8 mouse cellular contexts compared by ENCODE assay signal in genomic region chr2:32535501-32535991, GRCm38 (mm10). TPM values are rescaled to one million over a fixed set of nuclear protein-coding genes. Genes with fewer than 3 reads are reported as not detected.
DNase-seq lines count a peak whose midpoint lies in the region; ATAC-seq and TF ChIP-seq lines count a peak whose summit lies in the region.

No protein-coding gene starts in this region.

- H3K4me1 ChIP-seq in CH12.LX (ENCODE audit: control insufficient read depth in 1 of 2, insufficient read depth in 2 of 2) = peaks cover 12 to 30% of the 10 kb centered on the region in 2 experiments
- peaks cover 42% of the 10 kb centered on the region for H3K4me1 ChIP-seq in embryonic facial prominence, embryonic 14.5 days (ENCODE audit: control insufficient read depth, insufficient read depth, low read length)
- peaks cover 53% of the 10 kb centered on the region for H3K4me1 ChIP-seq in heart, embryonic 12.5 days (replicated peaks)
- peaks cover 68% of the 10 kb centered on the region for H3K4me1 ChIP-seq in kidney, embryonic 15.5 days
- H3K4me1 ChIP-seq in liver, embryonic 16.5 days (ENCODE audit: control insufficient read depth, low read depth, low read length) = peaks cover 29% of the 10 kb centered on the region

- no peak for TF ChIP-seq RAD21 in CH12.LX (IDR thresholded peaks at IDR 0.05; ENCODE audit: low read depth, low read length)

- TF ChIP-seq POLR2A in CH12.LX (IDR thresholded peaks at IDR 0.05; ENCODE audit: low read depth, low read length) = no peak

- H3K36me3 ChIP-seq in CH12.LX (replicated peaks in 1 of 2; ENCODE audit: control insufficient read depth in 1 of 2, insufficient read depth in 1 of 2, low read length in 1 of 2) = peaks cover 0 to 3% of the 10 kb centered on the region in 2 experiments
- H3K36me3 ChIP-seq in embryonic facial prominence, embryonic 14.5 days (ENCODE audit: control insufficient read depth, insufficient read depth, low read length) = no peaks in the 10 kb centered on the region
- H3K36me3 ChIP-seq in heart, embryonic 12.5 days = no peaks in the 10 kb centered on the region
- H3K36me3 ChIP-seq in kidney, embryonic 15.5 days = no peaks in the 10 kb centered on the region
- no peaks in the 10 kb centered on the region for H3K36me3 ChIP-seq in liver, embryonic 16.5 days (ENCODE audit: control insufficient read depth, insufficient read depth)

- no peak for DNase-seq in CH12.LX (ENCODE audit: extremely low read depth)
- DNase-seq in adrenal gland, postnatal 14 days = peak; percentile 73
- peak; percentile 77 for DNase-seq in embryonic facial prominence, embryonic 14.5 days (ENCODE audit: low spot score)
- DNase-seq in ovary, adult 18-20 months (ENCODE audit: low spot score) = peak; percentile 26
- no peak for DNase-seq in Muller cell, postnatal 12 days (ENCODE audit: inconsistent ontology term)

- ATAC-seq in embryonic facial prominence, embryonic 14.5 days (ENCODE audit: low read depth) = peak; percentile 56
- ATAC-seq in heart, embryonic 12.5 days (ENCODE audit: insufficient number of reproducible peaks, low FRiP score) = peak; percentile 66
- no peak for ATAC-seq in kidney, embryonic 15.5 days (replicated peaks; ENCODE audit: low FRiP score)
- peak; percentile 65 for ATAC-seq in liver, embryonic 16.5 days (ENCODE audit: low read depth)

- dilution Hi-C loops in CH12.LX (cut with MboI; ENCODE audit: extremely low pct_ligation_motif_present, extremely low pct_unique_long_range_greater_than_20kb, low sequenced_read_pairs) = no loop called here

- no peaks in the 10 kb centered on the region for H3K9me3 ChIP-seq in CH12.LX (replicated peaks; ENCODE audit: low read length)
- no peaks in the 10 kb centered on the region for H3K9me3 ChIP-seq in embryonic facial prominence, embryonic 14.5 days (ENCODE audit: control insufficient read depth, low read length)
- H3K9me3 ChIP-seq in heart, embryonic 12.5 days (replicated peaks) = no peaks in the 10 kb centered on the region
- no peaks in the 10 kb centered on the region for H3K9me3 ChIP-seq in kidney, embryonic 15.5 days (replicated peaks)
- H3K9me3 ChIP-seq in liver, embryonic 16.5 days (replicated peaks; ENCODE audit: control insufficient read depth, low read length) = no peaks in the 10 kb centered on the region

- peak overlapping the region; percentile 67 to 86 (median 69) for H3K4me3 ChIP-seq in CH12.LX (replicated peaks in 1 of 3; ENCODE audit: low read depth in 2 of 3, low read length in 2 of 3, poor library complexity in 1 of 3)
- H3K4me3 ChIP-seq in embryonic facial prominence, embryonic 14.5 days (ENCODE audit: low read depth, low read length) = peak overlapping the region; percentile 92
- H3K4me3 ChIP-seq in heart, embryonic 12.5 days = peak overlapping the region; percentile 89
- peak overlapping the region; percentile 97 for H3K4me3 ChIP-seq in kidney, embryonic 15.5 days (replicated peaks)
- peak overlapping the region; percentile 77 for H3K4me3 ChIP-seq in liver, embryonic 16.5 days (ENCODE audit: low read depth, low read length)

- in situ Hi-C loops in CH12.LX (cut with MboI; ENCODE audit: low pct_ligation_motif_present, low pct_unique_long_range_greater_than_20kb, low sequenced_read_pairs) = no loop called here

- H3K27me3 ChIP-seq in CH12.LX (replicated peaks) = peaks cover 9% of the 10 kb centered on the region
- no peaks in the 10 kb centered on the region for H3K27me3 ChIP-seq in embryonic facial prominence, embryonic 14.5 days (replicated peaks; ENCODE audit: control insufficient read depth, insufficient read depth, low read length)
- H3K27me3 ChIP-seq in heart, embryonic 12.5 days (replicated peaks) = no peaks in the 10 kb centered on the region
- no peaks in the 10 kb centered on the region for H3K27me3 ChIP-seq in kidney, embryonic 15.5 days
- H3K27me3 ChIP-seq in liver, embryonic 16.5 days (ENCODE audit: control insufficient read depth, insufficient read depth, low read depth, low read length) = peaks cover 42% of the 10 kb centered on the region

- H3K4me2 ChIP-seq in CH12.LX (ENCODE audit: insufficient read depth, low read depth, poor library complexity, severe bottlenecking) = peak overlapping the region; percentile 89
- peak overlapping the region; percentile 67 for H3K4me2 ChIP-seq in embryonic facial prominence, embryonic 14.5 days (ENCODE audit: low read depth, low read length)
- peak overlapping the region; percentile 90 for H3K4me2 ChIP-seq in heart, embryonic 12.5 days
- H3K4me2 ChIP-seq in kidney, embryonic 15.5 days = peak overlapping the region; percentile 87
- peak overlapping the region; percentile 99 for H3K4me2 ChIP-seq in liver, embryonic 16.5 days (ENCODE audit: low read depth, low read length)

- no peaks in the 10 kb centered on the region for H3K79me2 ChIP-seq in CH12.LX (replicated peaks; ENCODE audit: control insufficient read depth, extremely low read depth, insufficient read depth, poor library complexity, severe bottlenecking)

- peak overlapping the region; percentile 61 for H3K9ac ChIP-seq in CH12.LX (ENCODE audit: insufficient read depth, low read depth)
- peak overlapping the region; percentile 93 for H3K9ac ChIP-seq in embryonic facial prominence, embryonic 14.5 days (ENCODE audit: low read depth, low read length)
- peak overlapping the region; percentile 95 for H3K9ac ChIP-seq in heart, embryonic 12.5 days
- H3K9ac ChIP-seq in kidney, embryonic 15.5 days = peak overlapping the region; percentile 95
- H3K9ac ChIP-seq in liver, embryonic 16.5 days (ENCODE audit: low read depth, low read length) = peak overlapping the region; percentile 73

- TF ChIP-seq CTCF in CH12.LX (conservative IDR thresholded peaks at IDR 0.05 in 1 of 2, IDR thresholded peaks at IDR 0.05 in 1 of 2; ENCODE audit: low read depth in 2 of 2, low read length in 2 of 2) = no peak

- no peak for TF ChIP-seq EP300 in CH12.LX (IDR thresholded peaks at IDR 0.05; ENCODE audit: low read length)

- peak overlapping the region; percentile 81 for H3K27ac ChIP-seq in CH12.LX (ENCODE audit: insufficient read depth, low read depth)
- peak overlapping the region; percentile 95 for H3K27ac ChIP-seq in embryonic facial prominence, embryonic 14.5 days (replicated peaks; ENCODE audit: low read depth, low read length)
- peak overlapping the region; percentile 79 for H3K27ac ChIP-seq in heart, embryonic 12.5 days (ENCODE audit: poor library complexity, severe bottlenecking)
- peak overlapping the region; percentile 97 for H3K27ac ChIP-seq in kidney, embryonic 15.5 days
- H3K27ac ChIP-seq in liver, embryonic 16.5 days (ENCODE audit: low read length) = peak overlapping the region; percentile 85

- WGBS in embryonic facial prominence, embryonic 14.5 days = 2% methylated on average over 30 of the region's 56 CpGs
- under 1% methylated on average over 53 of the region's 56 CpGs for WGBS in heart, embryonic 12.5 days
- 0% methylated on average over 30 of the region's 56 CpGs for WGBS in kidney, embryonic 15.5 days
- WGBS in liver, embryonic 16.5 days (ENCODE audit: insufficient replicate concordance) = under 1% methylated on average over 49 of the region's 56 CpGs

RNA-seq across cellular contexts. Expression of gene Fam102a, which starts 0.4 kb away (rescaled TPM):
- total RNA-seq in CH12.LX (2012; rRNA removed) (3.8 and 5.1 TPM in 2 replicates), CH12.LX (2014; rRNA removed) (1.3 and 1.7 TPM in 2 replicates)
- polyA plus RNA-seq in CH12.LX (2012; ENCODE audit: insufficient read length, low read depth) = 6.7 and 7.8 TPM in 2 replicates
- total RNA-seq in adrenal gland, postnatal 14 days (2021) = 25.6 and 28.7 TPM in 2 replicates
- 16.3 and 19.2 TPM in 2 replicates for polyA plus RNA-seq in embryonic facial prominence, embryonic 14.5 days (2014; fragmentation: Nextera tagmentation; extraction: Ambion mirVana)
- polyA plus RNA-seq in heart, embryonic 12.5 days (2016; fragmentation: Nextera tagmentation; extraction: Ambion mirVana) = 7.9 and 9.0 TPM in 2 replicates
- polyA plus RNA-seq in kidney, embryonic 15.5 days (2015; fragmentation: Nextera tagmentation; extraction: Ambion mirVana) = 14.5 and 15.0 TPM in 2 replicates
- 1.6 TPM in 2 replicates for polyA plus RNA-seq in liver, embryonic 16.5 days (2015; fragmentation: Nextera tagmentation; extraction: Ambion mirVana)

RNA-seq across cellular contexts. Expression of gene Dpm2, which starts 35.1 kb away (rescaled TPM):
- total RNA-seq in CH12.LX (2012; rRNA removed) (30.9 and 38.1 TPM in 2 replicates), CH12.LX (2014; rRNA removed) (29.8 and 33.8 TPM in 2 replicates)
- polyA plus RNA-seq in CH12.LX (2012; ENCODE audit: insufficient read length, low read depth) = 63.6 and 65.7 TPM in 2 replicates
- total RNA-seq in adrenal gland, postnatal 14 days (2021) = 47.8 and 61.8 TPM in 2 replicates
- polyA plus RNA-seq in embryonic facial prominence, embryonic 14.5 days (2014; fragmentation: Nextera tagmentation; extraction: Ambion mirVana) = 107 and 110 TPM in 2 replicates
- polyA plus RNA-seq in heart, embryonic 12.5 days (2016; fragmentation: Nextera tagmentation; extraction: Ambion mirVana) = 68.0 and 71.5 TPM in 2 replicates
- 103 and 107 TPM in 2 replicates for polyA plus RNA-seq in kidney, embryonic 15.5 days (2015; fragmentation: Nextera tagmentation; extraction: Ambion mirVana)
- 44.8 and 47.9 TPM in 2 replicates for polyA plus RNA-seq in liver, embryonic 16.5 days (2015; fragmentation: Nextera tagmentation; extraction: Ambion mirVana)

RNA-seq across cellular contexts. Expression of gene Pip5kl1, which starts 39.1 kb away (rescaled TPM):
- total RNA-seq in CH12.LX (2012; rRNA removed) (0.64 and 1.3 TPM in 2 replicates), CH12.LX (2014; rRNA removed) (0.28 TPM in 1 of 2 replicates, not detected in the other)
- polyA plus RNA-seq in CH12.LX (2012; ENCODE audit: insufficient read length, low read depth) = 0.57 and 0.82 TPM in 2 replicates
- total RNA-seq in adrenal gland, postnatal 14 days (2021) = 0.23 TPM in 1 of 2 replicates, not detected in the other
- polyA plus RNA-seq in embryonic facial prominence, embryonic 14.5 days (2014; fragmentation: Nextera tagmentation; extraction: Ambion mirVana) = 0.38 and 1.1 TPM in 2 replicates
- 0.23 and 0.33 TPM in 2 replicates for polyA plus RNA-seq in heart, embryonic 12.5 days (2016; fragmentation: Nextera tagmentation; extraction: Ambion mirVana)
- polyA plus RNA-seq in kidney, embryonic 15.5 days (2015; fragmentation: Nextera tagmentation; extraction: Ambion mirVana) = 2.0 and 2.7 TPM in 2 replicates
- not detected in 2 replicates for polyA plus RNA-seq in liver, embryonic 16.5 days (2015; fragmentation: Nextera tagmentation; extraction: Ambion mirVana)

RNA-seq across cellular contexts. Expression of gene 9430097D07Rik, which starts 39.9 kb away (rescaled TPM):
- total RNA-seq in CH12.LX (2012; rRNA removed) (0.13 TPM in 1 of 2 replicates, not detected in the other), CH12.LX (2014; rRNA removed) (not detected in 2 replicates)
- polyA plus RNA-seq in CH12.LX (2012; ENCODE audit: insufficient read length, low read depth) = not detected in 2 replicates
- not detected in 2 replicates for total RNA-seq in adrenal gland, postnatal 14 days (2021)
- 0.13 and 0.18 TPM in 2 replicates for polyA plus RNA-seq in embryonic facial prominence, embryonic 14.5 days (2014; fragmentation: Nextera tagmentation; extraction: Ambion mirVana)
- 0.18 and 0.24 TPM in 2 replicates for polyA plus RNA-seq in heart, embryonic 12.5 days (2016; fragmentation: Nextera tagmentation; extraction: Ambion mirVana)
- polyA plus RNA-seq in kidney, embryonic 15.5 days (2015; fragmentation: Nextera tagmentation; extraction: Ambion mirVana) = 0.10 and 0.17 TPM in 2 replicates
- polyA plus RNA-seq in liver, embryonic 16.5 days (2015; fragmentation: Nextera tagmentation; extraction: Ambion mirVana) = 0.06 TPM in 1 of 2 replicates, not detected in the other

RNA-seq across cellular contexts. Expression of gene St6galnac4, which starts 51.3 kb away (rescaled TPM):
- total RNA-seq in CH12.LX (2012; rRNA removed) (51.9 and 57.4 TPM in 2 replicates), CH12.LX (2014; rRNA removed) (45.9 and 58.3 TPM in 2 replicates)
- polyA plus RNA-seq in CH12.LX (2012; ENCODE audit: insufficient read length, low read depth) = 81.7 and 87.0 TPM in 2 replicates
- 12.0 and 13.5 TPM in 2 replicates for total RNA-seq in adrenal gland, postnatal 14 days (2021)
- polyA plus RNA-seq in embryonic facial prominence, embryonic 14.5 days (2014; fragmentation: Nextera tagmentation; extraction: Ambion mirVana) = 39.4 and 41.0 TPM in 2 replicates
- polyA plus RNA-seq in heart, embryonic 12.5 days (2016; fragmentation: Nextera tagmentation; extraction: Ambion mirVana) = 45.6 and 47.2 TPM in 2 replicates
- 22.3 and 23.2 TPM in 2 replicates for polyA plus RNA-seq in kidney, embryonic 15.5 days (2015; fragmentation: Nextera tagmentation; extraction: Ambion mirVana)
- polyA plus RNA-seq in liver, embryonic 16.5 days (2015; fragmentation: Nextera tagmentation; extraction: Ambion mirVana) = 6.0 and 7.4 TPM in 2 replicates

Comparison
In these comparisons a context has a peak if more than half of its experiments do, and no peak if none do; other contexts are left out.
1. DNase-seq: peak in adrenal gland, postnatal 14 days (single experiment), embryonic facial prominence, embryonic 14.5 days (single experiment) and ovary, adult 18-20 months (single experiment); none in CH12.LX (single experiment) and Muller cell, postnatal 12 days (single experiment).
2. Peak in every context shown above with its lines, with median percentiles within 50 percentile points of each other: H3K27ac ChIP-seq, H3K4me2 ChIP-seq, H3K4me3 ChIP-seq and H3K9ac ChIP-seq.